Mouse (Mus musculus) adrenal gland, postnatal 10 days (tissue): ENCODE measurements at regions not wholly inside any gene's neighbourhood (a gene's known extent, or its start where the extent isn't known, plus 50 kb on each side); places are given as distances from the start of the nearest gene placed in this dataset.

Experiments
- DNase-seq: peaks from one replicate; pipeline ENCODE4 v3.0.0; 2021; ENCODE audit warnings: mixed read lengths

DNA sequence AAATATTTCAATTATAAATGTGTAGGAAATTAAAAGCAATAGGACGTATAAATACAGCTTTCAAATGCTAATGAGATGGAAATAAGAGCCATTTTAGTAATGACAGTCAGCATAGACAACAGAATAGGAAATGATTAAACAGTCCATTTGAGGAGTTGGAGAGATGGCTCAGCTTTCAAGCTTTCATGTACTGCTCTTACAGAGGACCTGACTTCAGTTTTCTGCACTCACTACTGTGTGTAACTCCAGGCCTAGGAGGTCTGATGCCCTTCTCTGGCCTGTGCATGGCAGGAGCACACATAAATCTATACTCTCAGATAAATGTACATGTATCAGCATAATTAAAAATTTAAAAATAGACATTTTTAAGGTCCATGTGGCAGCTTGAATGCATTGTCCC lies 643.1 kb downstream of the Fgf12 start:
- DNase-seq, result no peak
